Mouse (Mus musculus): ENCODE results near the gene Bcl2l10. TPM values are rescaled to one million over a fixed set of nuclear protein-coding genes. Genes with fewer than 3 reads are reported as not detected.

The Bcl2l10 gene
- polyA plus RNA-seq, 1 experiment from 2014 or later: not detected

GRCm38 (mm10) chr9:75382825-75383224 is 35.3 kb downstream of the Bcl2l10 start:
- no peak overlapping the region for H3K9ac ChIP-seq
- H3K36me3 ChIP-seq: 0 out of 2 replicates have a peak, but pooled peaks cover 3% of the 10 kb centered on the region
- no peak overlapping the region for H3K4me3 ChIP-seq (replicated peaks)
- H3K4me2 ChIP-seq (replicated peaks): no peak overlapping the region
- no peaks in the 10 kb centered on the region for H3K9me3 ChIP-seq
- ATAC-seq: no peak
- no peak overlapping the region for H3K27ac ChIP-seq
- H3K27me3 ChIP-seq (replicated peaks): no peaks in the 10 kb centered on the region
- WGBS: 87% methylated on average over 14 of the region's 14 CpGs
- no peaks in the 10 kb centered on the region for H3K4me1 ChIP-seq (replicated peaks)

GRCm38 (mm10) chr9:75383785-75384184 is 36.2 kb downstream of the Bcl2l10 start:
- no peaks in the 10 kb centered on the region for H3K27me3 ChIP-seq (replicated peaks)
- H3K27ac ChIP-seq: no peak overlapping the region
- no peak overlapping the region for H3K4me2 ChIP-seq (replicated peaks)
- H3K4me1 ChIP-seq (replicated peaks): no peaks in the 10 kb centered on the region
- H3K4me3 ChIP-seq (replicated peaks): no peak overlapping the region
- H3K9me3 ChIP-seq: no peaks in the 10 kb centered on the region
- no peak for ATAC-seq
- peaks cover 5% of the 10 kb centered on the region; the same call in 1 of the 2 replicates for H3K36me3 ChIP-seq
- WGBS: 82% methylated on average over 9 of the region's 9 CpGs
- no peak overlapping the region for H3K9ac ChIP-seq

GRCm38 (mm10) chr9:75384337-75384962 is 36.9 kb downstream of the Bcl2l10 start:
- H3K27ac ChIP-seq: no peak overlapping the region
- ATAC-seq: peak; percentile 85

GRCm38 (mm10) chr9:75385218-75385974 is 37.8 kb downstream of the Bcl2l10 start:
- H3K9ac ChIP-seq: no peak overlapping the region
- peaks cover 16% of the 10 kb centered on the region; the same call in 1 of the 2 replicates for H3K36me3 ChIP-seq
- no peak overlapping the region for H3K27ac ChIP-seq
- no peaks in the 10 kb centered on the region for H3K4me1 ChIP-seq (replicated peaks)
- no peaks in the 10 kb centered on the region for H3K27me3 ChIP-seq (replicated peaks)
- 0 out of 2 replicates have a peak, but pooled peaks have one; percentile 20 for ATAC-seq
- 84% methylated on average over 9 of the region's 9 CpGs for WGBS
- no peak overlapping the region for H3K4me2 ChIP-seq (replicated peaks)
- H3K4me3 ChIP-seq (replicated peaks): no peak overlapping the region
- H3K9me3 ChIP-seq: no peaks in the 10 kb centered on the region

More at GRCm38 (mm10) chr9:75384337-75384962, 36.9 kb downstream of the Bcl2l10 start:
- Histone ChIP-seq H3K9me3 (no peaks in the 10 kb centered on the region), H3K9ac (no peak overlapping the region), H3K36me3 (peaks cover 12% of the 10 kb centered on the region; the same call in 1 of the 2 replicates), H3K4me1 (replicated peaks) (no peaks in the 10 kb centered on the region), H3K27me3 (replicated peaks) (no peaks in the 10 kb centered on the region), H3K4me3 (replicated peaks) (no peak overlapping the region), H3K4me2 (replicated peaks) (no peak overlapping the region)
- WGBS: 78% methylated on average over 3 of the region's 3 CpGs

GRCm38 (mm10) chr9:75393251-75393650 is 45.7 kb downstream of the Bcl2l10 start:
- H3K9ac ChIP-seq: no peak overlapping the region

GRCm38 (mm10) chr9:75395971-75396370 is 48.4 kb downstream of the Bcl2l10 start:
- H3K4me1 ChIP-seq (replicated peaks): 0 out of 2 replicates have a peak, but pooled peaks cover 4% of the 10 kb centered on the region
- H3K36me3 ChIP-seq: peaks cover 10% of the 10 kb centered on the region; the same call in 1 of the 2 replicates
- H3K4me3 ChIP-seq (replicated peaks): no peak overlapping the region
- H3K27me3 ChIP-seq (replicated peaks): no peaks in the 10 kb centered on the region
- H3K4me2 ChIP-seq (replicated peaks): no peak overlapping the region
- H3K9me3 ChIP-seq: no peaks in the 10 kb centered on the region
- WGBS: 68% methylated on average over 6 of the region's 6 CpGs
- no peak overlapping the region for H3K27ac ChIP-seq
- H3K9ac ChIP-seq: no peak overlapping the region
- ATAC-seq: peak; percentile 79; the same call in 1 of the 2 replicates

More at GRCm38 (mm10) chr9:75393251-75393650, 45.7 kb downstream of the Bcl2l10 start:
- 74% methylated on average over 12 of the region's 12 CpGs for WGBS
- Histone ChIP-seq H3K36me3 (peaks cover 23% of the 10 kb centered on the region), H3K4me2 (replicated peaks) (no peak overlapping the region), H3K27ac (no peak overlapping the region), H3K27me3 (replicated peaks) (no peaks in the 10 kb centered on the region), H3K4me3 (replicated peaks) (no peak overlapping the region), H3K4me1 (replicated peaks) (no peaks in the 10 kb centered on the region), H3K9me3 (no peaks in the 10 kb centered on the region)
- no peak for ATAC-seq

- Histone ChIP-seq H3K36me3 (0 out of 2 replicates have a peak, but pooled peaks cover 6% of the 10 kb centered on the region), H3K4me2 (replicated peaks) (no peak overlapping the region), H3K4me1 (replicated peaks) (peaks cover 16% of the 10 kb centered on the region), H3K9ac (no peak overlapping the region), H3K9me3 (no peaks in the 10 kb centered on the region), H3K27me3 (replicated peaks) (no peaks in the 10 kb centered on the region), H3K4me3 (replicated peaks) (no peak overlapping the region), H3K27ac (no peak overlapping the region)
- ATAC-seq: no peak
- 94% methylated on average over 4 of the region's 4 CpGs for WGBS
These were observed 51.5 kb downstream of the Bcl2l10 start for GRCm38 (mm10) chr9:75399069-75399468.

- no peaks in the 10 kb centered on the region for H3K9me3 ChIP-seq
- 64% methylated on average over 5 of the region's 5 CpGs for WGBS
- no peaks in the 10 kb centered on the region for H3K27me3 ChIP-seq (replicated peaks)
- no peak overlapping the region for H3K9ac ChIP-seq
- peaks cover 20% of the 10 kb centered on the region for H3K4me1 ChIP-seq (replicated peaks)
- 0 out of 2 replicates have a peak, but pooled peaks cover 2% of the 10 kb centered on the region for H3K36me3 ChIP-seq
- H3K4me3 ChIP-seq (replicated peaks): no peak overlapping the region
- no peak for ATAC-seq
- H3K4me2 ChIP-seq (replicated peaks): no peak overlapping the region
- H3K27ac ChIP-seq: no peak overlapping the region
These were observed 53.1 kb downstream of the Bcl2l10 start for GRCm38 (mm10) chr9:75400639-75401038.

Other genes with a start within 250 kb of the Bcl2l10 start
- gene Myo5c, start 115.7 kb upstream of the Bcl2l10 start, polyA plus RNA-seq (2015; fragmentation: Nextera tagmentation; extraction: Ambion mirVana): 5.5 and 7.3 TPM in 2 replicates
- 18.5 and 20.3 TPM in 2 replicates for gene Gnb5, start 41.5 kb upstream of the Bcl2l10 start, polyA plus RNA-seq (2015; fragmentation: Nextera tagmentation; extraction: Ambion mirVana)
- gene Mapk6, start 62.2 kb downstream of the Bcl2l10 start, polyA plus RNA-seq (2015; fragmentation: Nextera tagmentation; extraction: Ambion mirVana): 47.2 and 55.5 TPM in 2 replicates
- 32.5 and 35.2 TPM in 2 replicates for gene Leo1, start 93.8 kb downstream of the Bcl2l10 start, polyA plus RNA-seq (2015; fragmentation: Nextera tagmentation; extraction: Ambion mirVana)
- gene Tmod3, start 211.9 kb downstream of the Bcl2l10 start, polyA plus RNA-seq (2015; fragmentation: Nextera tagmentation; extraction: Ambion mirVana): 98.6 and 105 TPM in 2 replicates